Mouse (Mus musculus) retina, postnatal 1 day (tissue): ENCODE results near the gene Lmtk3.

Experiments
- DNase-seq: peaks from one replicate; pipeline ENCODE4 v3.0.0-alpha.2; 2012

Lmtk3 gene

DNA sequence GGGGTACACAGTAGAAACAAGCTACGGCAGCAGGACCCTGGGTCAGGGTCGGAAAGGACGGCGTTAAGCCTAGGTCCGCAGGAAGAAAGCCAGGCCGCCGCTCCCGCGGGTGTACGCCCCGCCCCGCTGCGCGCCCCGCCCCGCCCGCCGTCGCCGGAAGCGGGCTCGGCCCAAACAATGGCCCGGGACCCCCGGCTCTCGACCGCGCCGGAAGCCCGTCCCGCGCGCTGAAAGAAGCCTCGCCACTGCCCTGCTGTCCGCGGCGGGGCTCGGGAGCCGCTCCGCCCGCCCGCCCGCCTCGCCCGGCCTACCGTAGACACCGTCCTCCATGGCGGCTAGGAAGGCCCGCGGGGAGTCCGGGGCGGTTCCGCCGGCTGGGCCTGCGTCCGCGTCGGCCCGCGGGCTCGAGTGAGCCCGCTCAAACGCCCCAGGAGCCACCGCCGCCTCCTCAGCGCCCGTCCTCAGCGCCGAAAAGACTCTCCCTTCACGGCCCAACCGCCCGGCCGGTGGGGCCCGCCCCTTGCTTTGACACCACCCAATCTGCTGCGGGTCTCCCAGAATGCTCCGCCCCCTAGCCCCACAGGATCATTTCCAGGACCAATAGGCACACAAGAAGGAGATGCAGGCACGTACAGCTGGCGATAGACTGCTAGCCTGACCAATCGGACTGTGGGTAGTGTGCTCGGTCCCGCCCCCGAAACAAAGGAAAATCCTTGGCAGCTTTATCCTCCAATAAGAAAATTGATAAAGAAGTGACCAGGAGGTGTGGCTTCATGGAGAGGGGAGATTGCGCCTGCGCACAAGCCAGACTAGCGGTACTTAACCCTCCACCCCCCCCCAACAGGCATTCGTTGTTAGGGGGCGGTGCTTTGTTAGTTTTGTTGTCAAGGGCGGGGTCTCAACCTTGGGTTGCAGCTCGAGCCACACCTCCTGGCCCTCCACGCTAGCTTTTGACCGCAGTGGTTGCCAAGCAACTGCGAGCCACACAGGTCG lies 30.5 kb downstream of the Lmtk3 start, which contains the start of gene Cyth2:
Gene Cyth2 (minus strand): TSS at position 795 of the 993 bp plus-strand sequence.
- peak; percentile 100 for DNase-seq

DNA sequence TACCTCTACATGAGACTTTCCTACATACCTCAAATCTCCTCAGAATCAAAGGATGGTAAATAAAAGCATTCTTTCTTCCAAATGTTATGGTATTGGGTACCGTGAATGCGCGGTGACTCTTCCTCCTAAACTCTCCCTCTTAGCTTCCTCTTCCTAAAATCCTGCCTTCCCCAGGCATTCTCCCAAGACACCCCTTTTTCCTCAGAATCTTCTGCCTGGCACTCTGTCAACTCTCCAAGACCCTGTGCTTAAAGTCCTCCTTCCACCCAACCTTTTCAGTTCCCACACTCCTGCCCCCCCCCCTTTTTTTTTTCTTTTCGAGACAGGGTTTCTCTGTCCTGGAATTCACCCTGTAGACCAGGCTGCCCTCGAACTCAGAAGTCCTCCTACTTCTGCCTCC lies 31.3 kb downstream of the Lmtk3 start:
- DNase-seq: no peak

DNA sequence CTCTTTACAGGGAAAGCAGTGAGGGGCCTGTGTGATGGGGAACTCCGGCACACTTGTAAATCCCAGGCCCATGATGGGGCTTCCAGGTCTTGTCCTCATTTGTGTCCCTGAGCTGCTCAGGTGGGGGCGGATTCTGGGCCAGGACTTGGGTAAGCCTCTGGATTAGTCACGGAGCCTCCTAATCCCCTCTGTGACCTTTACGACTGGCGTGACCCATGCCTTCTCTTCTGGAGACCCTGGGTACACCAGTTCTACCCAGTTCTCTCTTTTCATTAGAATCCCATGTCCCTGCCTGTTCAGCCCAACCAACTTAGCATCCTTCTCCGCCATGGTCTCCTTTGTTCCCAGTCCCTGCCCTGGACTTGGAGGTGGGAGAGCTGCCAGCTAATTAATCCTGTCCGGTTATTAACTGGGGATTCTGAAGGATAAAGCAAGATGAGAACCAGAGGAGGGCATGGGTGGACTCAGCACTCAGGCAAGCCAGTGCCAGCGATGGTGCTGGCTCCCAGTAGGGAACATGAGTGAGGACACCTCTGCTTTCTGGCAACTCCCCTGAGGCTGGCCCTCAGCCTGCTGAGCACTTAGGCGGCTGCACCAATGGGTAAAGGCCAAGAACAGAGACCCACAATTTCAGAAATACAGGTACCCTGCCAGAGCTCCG lies 31.9 kb downstream of the Lmtk3 start:
- DNase-seq: peak; percentile 78

- DNase-seq: no peak
Observed at GRCm38 (mm10) chr7:45815984-45816351, 32.4 kb downstream of the Lmtk3 start.

- no peak for DNase-seq
Observed at GRCm38 (mm10) chr7:45819843-45820242, 36.3 kb downstream of the Lmtk3 start.

- no peak for DNase-seq
Observed at GRCm38 (mm10) chr7:45820913-45821312, 37.4 kb downstream of the Lmtk3 start.

DNA sequence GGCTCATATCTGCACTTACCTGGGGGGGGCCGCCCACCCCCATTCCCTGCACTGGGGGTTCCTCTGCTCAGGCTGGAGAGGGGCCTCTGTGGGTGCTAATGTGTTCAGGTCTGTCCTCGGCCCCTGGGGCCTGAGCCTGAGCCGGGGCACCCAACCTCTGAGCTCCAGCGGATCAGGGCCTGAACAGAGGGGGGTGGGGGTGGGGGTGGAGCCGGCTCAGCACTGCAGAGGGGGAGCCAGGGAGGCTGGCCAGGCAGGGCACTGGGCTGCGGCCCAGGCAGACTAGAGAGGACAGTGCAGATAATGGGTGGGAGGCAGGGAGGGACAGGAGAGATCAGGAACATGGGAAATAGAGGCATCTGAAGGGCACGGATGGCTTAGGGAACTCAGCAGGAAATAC lies 41.1 kb downstream of the Lmtk3 start, which contains the start of gene Kcnj14:
Gene Kcnj14 (minus strand): TSS at position 185 of the 400 bp plus-strand sequence.
- no peak for DNase-seq

- DNase-seq: no peak
Observed at GRCm38 (mm10) chr7:45826631-45827030, 43.1 kb downstream of the Lmtk3 start.

- peak; percentile 94 for DNase-seq
Observed at GRCm38 (mm10) chr7:45830427-45831127, 47.0 kb downstream of the Lmtk3 start, which contains the start of gene Grwd1. Grwd1 (minus strand) TSS chr7:45830944.

DNA sequence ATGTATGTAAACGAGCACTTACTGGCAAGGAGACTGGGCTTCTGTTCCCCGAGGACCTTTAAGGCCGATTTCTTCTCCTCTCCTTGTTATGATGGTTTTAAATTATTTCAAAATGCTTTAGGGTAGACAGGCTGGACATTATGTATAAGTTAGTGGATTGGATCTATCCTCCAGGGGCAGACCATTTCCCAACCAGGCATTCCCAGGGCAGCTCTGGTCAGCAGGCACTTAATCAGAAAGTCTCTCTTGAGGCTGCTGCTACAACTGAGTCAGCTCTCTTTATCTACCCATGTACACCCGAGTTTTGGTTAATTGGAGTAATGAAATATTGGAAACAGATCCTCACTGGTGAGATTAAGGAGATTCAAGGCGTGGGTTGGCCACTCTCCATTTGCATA lies 47.6 kb downstream of the Lmtk3 start:
- DNase-seq: no peak

GRCm38 (mm10) chr7:45832428-45832827 lies 48.9 kb downstream of the Lmtk3 start:
- DNase-seq: no peak

DNA sequence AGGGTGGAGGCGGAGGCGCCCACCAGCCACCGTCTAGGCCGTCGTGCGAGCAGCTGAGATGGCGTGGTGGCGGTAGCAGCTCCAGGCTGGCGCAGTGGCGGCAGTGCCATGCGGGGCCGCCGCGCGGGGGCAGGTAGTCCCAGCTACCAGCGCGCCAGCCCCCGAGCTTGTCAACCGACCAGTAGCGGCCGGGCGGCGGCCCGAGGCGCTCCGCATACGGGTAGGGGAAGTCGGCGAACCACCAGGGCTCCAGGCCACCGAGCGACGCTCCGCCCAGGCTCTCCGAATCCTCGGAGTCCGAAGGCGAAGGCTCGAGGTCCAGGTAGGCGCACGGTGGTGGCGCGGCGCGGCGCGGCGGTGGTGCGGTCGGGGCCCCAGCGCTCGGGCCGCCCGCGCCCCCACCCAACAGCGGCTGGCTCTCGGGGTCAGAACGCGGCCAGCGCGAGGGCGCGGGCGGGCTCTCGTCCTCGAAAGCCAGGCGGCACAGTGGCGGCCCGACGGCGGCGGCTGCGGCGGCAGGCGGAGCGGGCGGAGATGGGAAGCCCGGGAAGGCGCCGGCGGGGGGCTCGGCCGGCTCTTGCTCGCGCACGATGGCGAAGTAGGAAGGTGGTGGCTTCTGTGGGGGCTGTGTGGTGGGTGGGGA lies 49.7 kb downstream of the Lmtk3 start:
- peak; percentile 39 for DNase-seq

GRCm38 (mm10) chr7:45833924-45834323 lies 50.4 kb downstream of the Lmtk3 start:
- DNase-seq: no peak

DNA sequence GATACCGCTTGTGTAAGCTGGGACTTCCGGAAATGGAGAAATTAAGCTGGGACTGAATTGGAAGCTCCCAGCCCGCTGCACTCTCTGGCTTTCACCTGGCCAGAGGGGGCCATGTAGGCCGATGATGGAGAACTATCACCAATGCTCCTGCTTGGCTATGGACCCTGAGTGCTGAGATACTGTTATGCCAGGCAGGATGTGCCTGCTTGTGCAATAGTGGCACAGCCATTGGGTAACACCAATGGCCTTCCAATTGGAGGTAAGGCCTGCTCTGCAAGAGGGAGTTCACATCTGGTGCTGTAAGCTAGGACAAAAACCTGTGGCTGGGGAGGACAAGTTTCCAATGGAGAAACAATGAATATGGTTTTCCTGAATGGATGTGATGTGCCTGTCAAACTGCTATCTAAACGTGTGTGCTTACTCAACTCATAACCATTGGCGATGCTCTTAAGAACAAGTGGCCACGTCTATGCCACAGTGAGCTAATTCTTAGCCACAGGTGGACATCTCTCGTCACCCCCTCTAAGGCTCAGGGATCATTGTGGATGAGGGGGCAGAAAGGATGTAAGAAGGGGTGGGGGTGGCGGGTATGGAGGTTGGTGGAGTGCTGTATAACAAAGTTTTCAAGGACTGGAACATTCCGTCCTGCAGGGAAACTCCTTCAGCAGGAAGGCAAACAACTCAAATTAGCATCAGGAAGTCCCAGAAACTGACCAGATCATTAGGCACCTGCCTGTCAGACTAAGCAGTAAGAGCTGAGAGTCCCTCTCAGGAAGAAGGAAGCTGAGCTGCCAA lies 59.6 kb downstream of the Lmtk3 start:
- no peak for DNase-seq

- no peak for DNase-seq
Observed at GRCm38 (mm10) chr7:45848447-45849027, 65.0 kb downstream of the Lmtk3 start.

- DNase-seq: no peak
Observed at GRCm38 (mm10) chr7:45850661-45851060, 67.1 kb downstream of the Lmtk3 start.

GRCm38 (mm10) chr7:45853089-45853488 lies 69.6 kb downstream of the Lmtk3 start:
- no peak for DNase-seq
